Comparison of ENCODE assay signal across 17 mouse cellular contexts in genomic region chr5:51980901-51981300, GRCm38 (mm10).
"Had no signal": no experiment of that assay in that cellular context is flagged by ENCODE, and none has a peak within 500 bp of the region (broad histone marks: within the 10 kb centered on the region; RNA-seq: fewer than 3 reads in every experiment).

No protein-coding gene starts in this region.

- H3K9ac ChIP-seq: liver, embryonic 14.5 days; lung, embryonic 14.5 days; midbrain, embryonic 12.5 days; neural tube, embryonic 12.5 days had no signal

- H3K4me1 ChIP-seq: midbrain, embryonic 10.5 days; midbrain, embryonic 12.5 days; neural tube, embryonic 12.5 days had no signal

- H3K27ac ChIP-seq: liver, embryonic 14.5 days; midbrain, embryonic 10.5 days; midbrain, embryonic 12.5 days; neural tube, embryonic 12.5 days had no signal

- H3K27me3 ChIP-seq: midbrain, embryonic 12.5 days; neural tube, embryonic 12.5 days had no signal

- ATAC-seq: midbrain, embryonic 16.5 days had no signal

- DNase-seq: lung, adult 18-20 months; lung, embryonic 14.5 days; lung, postnatal 10 days; lung, postnatal 4 days; midbrain, embryonic 14.5 days; retina, postnatal 1 day; right cerebral cortex, postnatal 14 days; spleen, adult 18-20 months; thymus, adult 18-20 months; thymus, postnatal 14 days; thymus, postnatal 36 days had no signal

- H3K4me3 ChIP-seq: midbrain, embryonic 10.5 days; midbrain, embryonic 12.5 days; myocyte; neural tube, embryonic 12.5 days had no signal

- H3K36me3 ChIP-seq: midbrain, embryonic 10.5 days; midbrain, embryonic 12.5 days; neural tube, embryonic 12.5 days had no signal

- H3K9me3 ChIP-seq: midbrain, embryonic 10.5 days; midbrain, embryonic 12.5 days; neural tube, embryonic 12.5 days had no signal

- H3K4me2 ChIP-seq: lung, embryonic 14.5 days; midbrain, embryonic 12.5 days; neural tube, embryonic 12.5 days had no signal
